Mouse (Mus musculus) kidney, adult 2 months (tissue): ENCODE data around the gene Gm45713.

ENCODE experiments used
- CTCF ChIP-seq: fragments of 200-500 bp; conservative IDR thresholded peaks from 2 replicates; pipeline ENCODE4 v1.5.1; 2011; ENCODE audit warnings: low read depth, mild to moderate bottlenecking, control low read depth, low read length, moderate library complexity, mixed read lengths; ENCODE audit not compliant: insufficient read depth, insufficient read length
- POLR2A ChIP-seq: fragments of 200-500 bp; IDR thresholded peaks from one replicate; pipeline ENCODE4 v1.6.1; 2011; ENCODE audit warnings: low read depth, low read length, control low read depth

- TF ChIP-seq CTCF, result no peak
- no peak for TF ChIP-seq POLR2A
These were observed 28.8 kb upstream of the Gm45713 start for GRCm38 (mm10) chr7:45164833-45165232.
